Mouse (Mus musculus): Measurements from ENCODE around the gene Rin3.

Gene Rin3

GRCm38 (mm10) chr12:102333101-102333500 lies 50.3 kb downstream of the Rin3 start:
- no peak for DNase-seq (ENCODE audit: low spot score)

- DNase-seq (ENCODE audit: low spot score): no peak
Observed at GRCm38 (mm10) chr12:102339085-102339484, 56.2 kb downstream of the Rin3 start.

- no peak for DNase-seq (ENCODE audit: low spot score)
Observed at GRCm38 (mm10) chr12:102340471-102340870, 57.6 kb downstream of the Rin3 start.

- no peak for DNase-seq (ENCODE audit: low spot score)
Observed at GRCm38 (mm10) chr12:102342147-102342546, 59.3 kb downstream of the Rin3 start.

GRCm38 (mm10) chr12:102342602-102343001 lies 59.8 kb downstream of the Rin3 start:
- DNase-seq (ENCODE audit: low spot score): no peak

GRCm38 (mm10) chr12:102345031-102345815 lies 62.4 kb downstream of the Rin3 start:
- DNase-seq (ENCODE audit: low spot score): peak; percentile 32

GRCm38 (mm10) chr12:102346507-102346906 lies 63.7 kb downstream of the Rin3 start:
- peak; percentile 76 for DNase-seq (ENCODE audit: low spot score)

GRCm38 (mm10) chr12:102348447-102348846 lies 65.6 kb downstream of the Rin3 start:
- no peak for DNase-seq (ENCODE audit: low spot score)

- DNase-seq (ENCODE audit: low spot score): no peak
Observed at GRCm38 (mm10) chr12:102350997-102351396, 68.1 kb downstream of the Rin3 start.

- no peak for DNase-seq (ENCODE audit: low spot score)
Observed at GRCm38 (mm10) chr12:102354126-102354984, 71.5 kb downstream of the Rin3 start.

- no peak for DNase-seq (ENCODE audit: low spot score)
Observed at GRCm38 (mm10) chr12:102355784-102356183, 72.9 kb downstream of the Rin3 start.

- no peak for DNase-seq (ENCODE audit: low spot score)
Observed at GRCm38 (mm10) chr12:102356781-102357180, 73.9 kb downstream of the Rin3 start.

GRCm38 (mm10) chr12:102359390-102359789 lies 76.5 kb downstream of the Rin3 start:
- no peak for DNase-seq (ENCODE audit: low spot score)

GRCm38 (mm10) chr12:102361189-102362161 lies 78.6 kb downstream of the Rin3 start:
- DNase-seq (ENCODE audit: low spot score): no peak

GRCm38 (mm10) chr12:102365016-102365415 lies 82.2 kb downstream of the Rin3 start:
- no peak for DNase-seq (ENCODE audit: low spot score)

GRCm38 (mm10) chr12:102366126-102366816 lies 83.4 kb downstream of the Rin3 start:
- DNase-seq (ENCODE audit: low spot score): no peak

GRCm38 (mm10) chr12:102367075-102367474 lies 84.2 kb downstream of the Rin3 start:
- DNase-seq (ENCODE audit: low spot score): no peak

GRCm38 (mm10) chr12:102368066-102368465 lies 85.2 kb downstream of the Rin3 start:
- DNase-seq (ENCODE audit: low spot score): no peak

GRCm38 (mm10) chr12:102368556-102368955 lies 85.7 kb downstream of the Rin3 start:
- no peak for DNase-seq (ENCODE audit: low spot score)

GRCm38 (mm10) chr12:102369488-102370235 lies 86.8 kb downstream of the Rin3 start:
- no peak for DNase-seq (ENCODE audit: low spot score)

Data from embryo, embryonic 10.5 days (tissue).